Mouse (Mus musculus): ENCODE data around the gene Cacna2d2. TPM values are rescaled to one million over a fixed set of nuclear protein-coding genes. Genes with fewer than 3 reads are reported as not detected.

Gene Cacna2d2
- total RNA-seq, 2 experiments from 2014 or later, result 0.35 to 0.71 TPM

DNA sequence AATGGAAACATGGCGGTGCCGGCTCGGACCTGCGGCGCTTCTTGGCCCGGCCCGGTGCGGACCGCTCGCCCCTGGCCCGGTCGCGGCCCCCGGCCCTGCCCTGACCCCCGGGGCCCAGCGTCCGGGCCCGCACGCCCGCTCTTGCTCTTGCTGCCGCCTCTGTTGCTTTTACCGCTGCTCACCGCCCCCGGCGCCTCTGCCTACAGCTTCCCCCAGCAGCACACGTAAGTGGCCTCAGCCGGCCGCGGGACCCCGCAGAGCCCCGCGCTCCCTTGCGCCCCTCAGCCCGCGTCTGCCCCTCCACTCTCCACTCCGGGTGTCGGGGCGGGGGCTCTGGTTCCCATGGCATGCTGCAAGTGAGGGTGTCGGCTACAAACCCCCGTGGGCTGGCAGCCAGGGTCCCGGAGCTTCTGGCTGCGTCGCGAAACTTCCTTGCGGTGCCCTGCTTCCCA lies 674 bp downstream of the Cacna2d2 start:
- no peak for DNase-seq
- intact Hi-C loops (cut with DNase I), result no loop called here

DNA sequence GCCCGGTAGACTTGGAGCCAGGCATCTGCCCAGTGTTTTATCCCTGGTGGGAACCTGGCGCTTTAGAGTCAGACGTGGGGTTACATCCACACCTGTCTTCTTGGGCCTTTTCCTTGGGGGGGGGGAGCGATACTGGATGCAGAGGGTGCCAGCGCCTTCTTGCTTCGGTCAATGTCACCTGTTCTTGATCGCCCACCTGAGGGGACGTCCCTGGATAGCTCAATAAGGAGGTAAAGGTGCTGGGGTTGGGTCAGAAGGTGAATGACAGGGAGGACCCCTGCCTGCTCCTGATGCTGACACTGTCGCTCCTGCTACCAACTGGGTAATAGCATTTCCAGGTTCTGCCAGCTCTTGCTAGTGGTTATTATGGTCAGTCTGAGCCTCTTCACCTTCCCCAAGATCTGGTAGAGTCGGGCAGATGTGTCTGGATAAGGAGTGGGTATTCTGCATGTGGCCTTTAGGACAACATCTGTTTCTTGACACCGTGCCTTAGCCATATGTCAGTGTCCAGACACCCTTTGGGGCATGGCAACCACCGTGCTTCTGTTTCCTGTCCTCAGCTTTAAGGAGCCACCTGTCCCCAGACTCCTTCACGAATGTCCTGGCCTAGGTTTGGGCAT lies 1.4 kb downstream of the Cacna2d2 start:
- intact Hi-C loops (cut with DNase I), result no loop called here

DNA sequence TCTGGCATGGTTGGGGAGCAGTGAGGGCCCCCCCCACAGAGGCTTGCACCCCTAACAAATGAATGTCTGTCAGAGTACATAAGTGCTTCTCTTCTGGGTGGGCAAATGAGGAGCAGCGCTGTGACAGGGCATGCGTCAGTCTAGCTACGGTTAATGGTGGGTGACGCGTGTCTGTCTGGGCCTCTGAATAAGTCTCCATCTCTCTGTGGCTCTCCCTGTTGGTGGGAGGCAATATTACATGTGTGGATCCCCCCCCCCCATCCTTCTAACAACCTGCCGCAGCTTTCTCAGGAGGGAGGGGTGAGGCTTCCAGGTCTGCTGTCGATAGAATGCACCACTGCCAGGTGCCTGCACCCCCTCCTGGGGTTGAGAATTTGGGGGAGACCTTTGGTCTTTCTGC lies 3.7 kb downstream of the Cacna2d2 start:
- intact Hi-C loops (cut with DNase I), result no loop called here
- DNase-seq, result no peak

More for the DNA sequence above, 1.4 kb downstream of the Cacna2d2 start:
- no peak for DNase-seq

DNA sequence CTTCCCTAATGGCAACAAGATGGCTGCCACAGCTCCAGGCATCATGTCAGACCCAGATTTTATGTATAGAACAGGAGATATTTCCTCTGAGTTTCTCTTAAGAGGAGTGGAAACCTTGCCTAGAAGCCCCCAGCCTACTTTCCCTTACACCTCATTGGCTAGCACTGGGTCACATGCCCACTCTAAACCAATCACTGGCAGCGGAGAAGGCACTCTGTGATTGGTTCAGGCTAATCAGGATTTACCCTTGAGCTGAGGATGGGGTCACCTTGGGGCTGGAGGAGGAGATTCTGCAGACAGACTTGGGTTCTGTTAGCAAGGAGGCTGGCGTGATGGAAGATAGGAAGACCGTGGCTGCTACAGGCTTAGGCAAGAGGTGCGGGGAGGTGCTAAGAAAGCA lies 10.0 kb downstream of the Cacna2d2 start:
- intact Hi-C loops (cut with DNase I), result no loop called here
- DNase-seq, result no peak

DNA sequence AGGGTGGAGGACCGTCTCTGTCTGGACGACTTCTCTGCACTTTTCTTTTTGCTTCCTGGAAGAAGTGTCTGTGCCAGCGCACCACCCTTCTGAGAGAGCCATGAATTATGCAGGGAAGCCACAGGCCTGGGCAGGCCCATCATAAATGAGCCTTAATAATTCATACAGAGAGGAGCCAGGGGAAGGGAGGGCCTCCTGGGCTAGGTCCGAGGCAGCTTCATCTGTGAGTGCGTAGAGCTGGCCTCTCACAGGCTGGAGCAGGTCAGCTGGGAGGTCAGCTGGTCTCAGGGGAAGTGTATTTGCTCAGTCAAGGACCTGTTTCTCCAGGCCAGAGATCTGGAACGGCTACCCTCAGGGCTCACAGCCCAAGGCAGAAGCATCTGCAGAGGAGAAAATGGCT lies 17.7 kb downstream of the Cacna2d2 start:
- intact Hi-C loops (cut with DNase I), result no loop called here
- peak in 1 of 2 experiments; percentile 11 for DNase-seq

DNA sequence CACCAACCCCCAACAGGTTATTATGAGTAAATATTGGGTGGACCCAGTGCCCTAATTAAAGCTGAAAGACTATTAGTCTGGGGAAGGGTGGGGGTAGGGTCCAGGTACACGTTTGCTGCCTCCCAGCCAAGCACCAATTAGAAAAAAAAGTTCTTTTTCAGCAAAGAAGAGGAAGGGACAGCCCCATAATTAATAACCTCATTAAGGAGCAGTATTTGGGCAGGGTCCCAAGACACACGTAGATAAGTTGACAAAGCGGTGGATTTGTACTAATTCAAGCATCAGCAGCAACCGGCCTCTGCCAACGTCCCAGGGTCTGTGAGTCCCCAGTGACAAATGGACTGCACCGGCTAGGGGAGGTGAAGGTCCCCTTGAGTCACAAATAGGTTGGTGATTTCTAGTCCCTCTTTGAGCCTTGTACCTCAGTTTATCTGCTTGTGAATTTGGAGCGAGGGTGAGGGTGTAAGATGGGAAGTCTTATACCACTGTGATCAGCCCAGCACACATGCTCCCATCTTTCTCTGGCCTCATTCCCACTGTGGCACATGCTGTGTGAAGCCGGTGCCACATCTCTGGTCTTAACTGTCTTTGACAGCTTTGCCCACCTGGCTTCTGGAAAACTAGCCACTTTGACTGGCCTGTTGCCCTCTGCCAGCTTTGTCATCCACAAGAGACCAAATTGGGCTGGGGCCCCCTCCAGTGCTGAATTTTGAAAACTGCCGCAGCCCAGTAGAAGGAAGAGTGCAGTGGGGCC lies 20.3 kb downstream of the Cacna2d2 start:
- DNase-seq, result no peak
- intact Hi-C loops (cut with DNase I), result no loop called here

DNA sequence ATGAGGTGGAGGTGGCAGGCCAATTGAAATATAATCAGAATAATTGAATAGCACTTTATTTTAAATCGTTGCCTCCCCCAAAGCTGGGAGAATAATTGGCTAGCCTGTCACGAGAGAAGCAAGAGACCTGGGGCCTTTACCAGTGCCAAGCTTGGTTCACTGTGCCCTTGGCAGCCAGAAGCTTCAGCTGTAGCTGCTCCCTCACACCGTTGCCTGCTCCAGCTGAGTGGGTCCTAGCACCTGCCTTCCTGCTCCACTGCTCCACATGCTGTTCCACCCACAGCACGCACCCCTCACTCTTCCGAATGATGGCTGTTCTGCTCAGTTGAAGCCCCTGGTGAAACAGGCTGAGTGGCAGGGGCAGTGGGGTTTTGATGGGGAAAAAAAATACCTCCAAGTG lies 21.5 kb downstream of the Cacna2d2 start:
- intact Hi-C loops (cut with DNase I), result no loop called here
- no peak for DNase-seq

DNA sequence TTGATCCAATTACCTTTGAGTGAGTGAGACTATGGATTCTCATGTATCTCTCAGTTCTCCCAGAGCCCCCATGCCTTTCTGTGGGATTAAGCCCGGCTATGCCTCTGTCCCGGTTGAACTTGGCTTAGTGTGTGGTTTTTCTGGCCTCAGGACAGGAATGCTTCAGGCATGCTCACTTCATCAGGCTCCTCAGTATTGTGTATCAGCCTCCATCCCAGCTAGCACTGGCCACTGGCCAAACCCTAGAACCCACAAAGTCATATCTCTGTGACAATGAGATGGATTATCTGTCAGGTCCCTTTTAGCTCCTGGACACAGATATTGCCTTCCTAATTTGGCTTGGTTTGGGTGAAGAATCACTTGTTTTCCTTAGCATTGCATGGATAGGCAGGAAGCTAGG lies 23.5 kb downstream of the Cacna2d2 start:
- no peak for DNase-seq
- intact Hi-C loops (cut with DNase I), result no loop called here

DNA sequence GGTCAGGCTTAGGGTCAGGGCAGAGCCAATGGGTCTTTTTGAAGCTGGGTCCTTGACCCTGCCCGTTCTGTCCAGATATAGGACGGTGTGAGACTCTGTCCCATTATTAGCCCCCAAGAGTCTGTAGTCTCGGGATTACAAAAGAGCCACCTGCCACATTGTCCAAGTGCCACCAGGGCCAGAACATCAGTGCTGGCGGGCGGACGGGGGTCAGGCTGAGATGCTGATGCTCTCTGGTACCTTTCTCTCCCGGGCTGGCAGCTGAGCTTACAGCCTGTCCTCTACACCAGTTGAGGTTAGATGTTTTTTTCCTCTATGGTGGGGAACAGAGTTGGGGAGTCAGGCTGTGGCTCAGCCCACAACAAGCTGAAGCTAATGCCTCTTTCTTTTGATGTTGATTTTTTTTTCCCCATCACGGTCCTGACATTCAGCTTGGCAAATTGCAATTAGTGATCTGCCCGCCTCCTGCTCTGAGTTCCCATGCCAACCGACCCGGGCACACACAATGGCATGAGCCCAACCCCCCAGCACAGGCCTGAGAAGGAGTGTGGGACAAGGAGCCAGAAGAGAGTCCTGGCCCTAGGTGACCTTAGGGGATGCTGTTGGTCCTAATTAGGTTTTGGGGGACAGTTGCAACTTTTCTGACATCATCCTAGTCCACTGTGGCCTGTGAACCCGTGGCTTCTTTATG lies 25.2 kb downstream of the Cacna2d2 start:
- intact Hi-C loops (cut with DNase I), result no loop called here
- DNase-seq, result no peak

DNA sequence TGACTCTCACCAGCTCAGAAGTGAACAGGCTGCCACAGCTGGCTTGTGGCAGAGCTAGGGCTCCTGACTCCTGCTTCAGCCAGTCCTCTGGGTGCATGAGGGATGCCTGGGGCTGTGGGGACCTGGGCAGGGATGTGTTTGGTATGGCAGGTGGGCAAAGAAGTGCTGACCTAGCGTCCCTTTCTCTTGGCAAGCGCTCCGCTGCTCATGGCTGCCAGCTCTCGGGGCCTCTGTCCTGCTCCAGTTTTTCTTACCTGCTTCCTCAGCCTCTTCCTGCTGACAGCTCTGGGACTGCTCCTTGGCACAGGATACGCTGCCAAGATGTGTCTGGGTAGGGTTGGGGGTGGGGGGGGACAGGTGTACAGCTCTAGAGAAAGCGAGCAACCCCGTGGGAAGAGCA lies 28.5 kb downstream of the Cacna2d2 start:
- intact Hi-C loops (cut with DNase I), result no loop called here
- no peak for DNase-seq

DNA sequence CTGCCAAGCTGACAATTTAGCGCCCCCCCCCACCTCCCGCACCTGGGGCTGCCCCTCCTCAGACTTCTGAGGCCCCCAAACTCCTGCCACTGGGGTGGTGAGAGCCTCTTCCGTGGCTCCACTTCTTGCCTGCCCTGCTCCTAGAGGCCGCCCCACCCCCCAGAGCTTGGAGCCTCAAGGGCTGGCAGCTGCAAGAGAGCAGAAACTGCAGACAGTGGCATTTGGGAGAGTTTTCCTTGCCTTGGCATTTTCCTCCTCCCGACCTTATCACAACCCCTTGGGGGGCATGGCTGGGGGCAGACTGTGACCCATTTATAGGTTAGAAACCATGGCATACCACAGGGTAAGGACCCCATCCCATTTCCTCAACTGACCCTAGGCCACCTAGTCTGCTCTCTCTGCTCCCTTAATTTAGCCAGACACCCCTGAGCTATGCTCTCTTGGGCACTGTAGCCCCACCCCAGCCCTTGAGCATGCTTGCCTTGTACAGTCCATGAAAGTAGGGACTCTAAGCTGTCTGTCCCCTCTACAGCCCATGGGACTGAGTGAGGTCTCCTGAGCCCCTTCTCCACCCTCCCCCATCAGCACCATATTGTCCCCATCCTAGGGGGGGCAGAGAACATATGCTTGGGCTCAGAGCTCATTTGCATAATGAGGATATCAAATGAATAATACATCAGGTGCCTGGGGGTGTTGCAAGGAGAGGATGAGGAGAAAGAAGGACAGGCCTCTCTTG lies 29.2 kb downstream of the Cacna2d2 start:
- intact Hi-C loops (cut with DNase I), result no loop called here
- no peak for DNase-seq

DNA sequence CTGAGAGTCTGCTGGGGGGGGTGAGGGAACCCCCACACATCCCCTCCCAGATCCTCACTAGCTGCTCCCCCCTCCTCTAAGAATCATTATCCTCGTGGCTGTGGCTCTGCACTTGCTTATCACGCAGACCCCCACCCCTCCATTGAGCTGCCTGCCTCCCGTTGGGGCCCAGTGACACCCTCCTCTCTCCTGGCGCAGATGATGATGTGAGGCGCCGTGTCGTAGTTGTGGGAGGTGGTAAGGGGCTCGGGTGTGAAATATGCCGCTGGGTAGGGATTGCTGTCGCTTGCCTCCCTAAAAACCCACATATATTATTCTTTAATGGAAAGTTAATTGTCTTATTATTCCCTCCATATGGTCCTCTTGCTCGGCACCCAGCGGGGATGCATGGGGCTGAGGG lies 31.0 kb downstream of the Cacna2d2 start:
- no peak for DNase-seq
- intact Hi-C loops (cut with DNase I), result no loop called here

DNA sequence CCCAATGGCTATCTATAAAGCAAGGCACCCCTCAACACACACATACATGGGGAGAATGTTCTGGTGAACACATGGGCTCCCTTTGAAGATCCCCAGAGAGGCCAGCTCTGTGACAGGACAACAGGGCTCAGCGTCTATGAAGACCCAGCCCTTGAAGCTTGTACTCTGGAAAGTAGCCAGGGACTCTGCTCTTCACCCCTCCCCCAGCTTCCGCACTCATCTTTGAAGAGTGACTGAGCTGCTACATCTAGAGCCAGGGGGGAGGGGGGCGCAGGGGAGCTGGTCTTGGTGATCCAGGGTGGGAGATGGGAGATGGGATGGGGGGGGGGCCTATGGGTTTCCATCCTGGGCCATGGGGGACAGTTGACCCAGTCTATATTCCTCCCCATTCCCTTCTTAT lies 33.1 kb downstream of the Cacna2d2 start:
- DNase-seq, result no peak
- intact Hi-C loops (cut with DNase I), result no loop called here

DNA sequence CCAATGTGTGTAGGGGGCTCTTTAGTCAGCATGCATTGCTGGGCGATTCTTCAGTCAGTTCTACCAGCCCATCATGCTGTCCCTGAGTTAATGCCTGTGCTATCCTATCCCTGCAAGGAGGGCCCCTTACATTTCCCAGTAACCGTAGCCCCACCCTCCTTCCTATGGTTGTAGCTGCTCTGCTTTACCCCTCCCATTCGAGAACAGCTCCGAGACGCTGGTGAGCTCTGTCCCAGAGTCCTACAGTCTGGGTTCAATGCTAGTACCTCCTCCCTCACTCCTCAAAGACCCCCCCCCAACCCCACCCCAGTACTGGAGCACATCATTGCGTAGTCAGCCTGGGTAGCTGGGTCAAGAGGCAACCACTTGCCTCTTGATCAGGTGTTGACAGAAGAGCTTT lies 35.4 kb downstream of the Cacna2d2 start:
- DNase-seq, result no peak
- intact Hi-C loops (cut with DNase I), result no loop called here

DNA sequence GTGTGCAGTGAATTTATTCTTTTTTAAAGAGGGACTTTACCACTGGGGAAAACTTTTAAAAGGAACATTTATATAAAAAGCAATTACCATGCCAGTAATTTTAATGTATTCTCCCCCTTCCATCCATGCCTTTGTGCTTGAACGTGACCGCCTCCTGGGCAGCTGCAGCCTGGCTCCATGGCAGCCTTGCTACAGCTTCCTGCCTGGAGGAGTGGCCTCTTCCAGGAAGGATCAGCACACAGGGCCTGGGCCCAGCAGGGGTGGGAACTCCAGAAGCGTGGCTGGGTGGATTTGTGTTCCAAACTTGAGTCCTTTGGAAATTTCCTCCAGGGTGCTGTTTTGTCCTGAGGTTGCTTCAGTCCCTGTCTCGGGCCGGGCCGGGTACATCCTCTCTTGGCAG lies 35.9 kb downstream of the Cacna2d2 start:
- intact Hi-C loops (cut with DNase I), result no loop called here
- DNase-seq, result no peak

DNA sequence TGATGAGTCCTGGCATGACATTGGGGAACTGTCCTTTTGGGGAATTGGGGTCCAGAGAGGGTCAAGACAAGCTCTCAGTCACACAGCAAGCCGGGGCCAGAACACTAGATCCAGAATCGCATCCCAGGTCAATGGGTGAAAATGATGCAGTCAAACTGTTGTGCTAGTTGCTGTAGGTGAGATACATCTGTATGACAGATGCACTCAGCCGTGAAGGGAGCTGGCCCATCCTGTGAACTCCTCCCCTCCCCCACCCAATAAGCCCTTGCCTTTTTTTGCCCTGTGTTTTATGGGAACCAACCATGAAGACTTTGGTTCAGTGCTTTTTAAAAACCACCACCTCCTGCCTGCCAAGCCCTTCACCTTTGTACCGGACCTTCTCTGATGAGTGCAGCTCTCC lies 43.5 kb downstream of the Cacna2d2 start:
- intact Hi-C loops (cut with DNase I), result no loop called here
- no peak for DNase-seq

DNA sequence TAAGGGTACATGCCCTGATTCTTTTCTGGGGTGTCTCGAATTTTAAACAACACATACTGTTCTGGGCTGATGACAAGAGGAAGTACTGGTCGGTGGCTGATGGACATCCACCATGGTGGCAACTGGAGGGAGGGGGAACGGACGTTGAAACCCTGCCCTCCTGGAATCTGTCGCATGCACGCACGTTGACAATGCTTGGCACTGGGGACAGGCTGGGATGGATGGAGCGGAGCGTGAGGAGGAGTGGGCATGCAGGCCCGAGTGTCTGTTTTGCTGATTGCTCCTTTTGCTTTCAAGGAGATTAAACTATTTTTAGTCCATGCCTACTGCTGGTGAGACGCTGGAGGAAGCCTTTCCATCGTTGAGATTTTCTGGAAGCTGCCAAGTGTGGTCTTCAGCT lies 43.9 kb downstream of the Cacna2d2 start:
- intact Hi-C loops (cut with DNase I), result no loop called here
- DNase-seq, result no peak

DNA sequence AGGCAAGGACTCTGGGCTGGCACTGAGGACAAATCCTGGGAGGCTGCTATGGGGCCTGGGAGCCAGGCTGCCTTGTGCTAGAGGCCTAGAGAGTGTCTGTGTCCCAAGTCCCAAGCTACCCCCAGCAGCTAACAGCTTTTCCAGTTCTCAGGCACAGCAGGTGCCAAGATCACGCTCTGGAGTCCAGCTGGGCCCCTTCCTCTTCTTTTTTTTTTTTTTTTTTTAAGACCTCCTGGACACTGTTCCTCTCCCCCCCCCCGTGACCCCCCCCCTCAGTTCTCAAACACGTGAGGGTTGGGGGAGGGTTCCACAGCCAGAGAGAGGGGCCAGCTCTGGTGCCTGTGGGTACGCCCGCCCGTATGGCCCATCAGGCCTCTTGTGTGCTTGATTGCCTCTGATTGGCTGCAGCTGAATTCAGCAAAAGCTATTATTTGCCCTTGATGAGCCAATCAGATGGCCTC lies 45.6 kb downstream of the Cacna2d2 start:
- no peak for DNase-seq
- intact Hi-C loops (cut with DNase I), result loop anchor here (5.0 kb wide), 1 partner anchor 63 kb away; no protein-coding TSS in a partner anchor

DNA sequence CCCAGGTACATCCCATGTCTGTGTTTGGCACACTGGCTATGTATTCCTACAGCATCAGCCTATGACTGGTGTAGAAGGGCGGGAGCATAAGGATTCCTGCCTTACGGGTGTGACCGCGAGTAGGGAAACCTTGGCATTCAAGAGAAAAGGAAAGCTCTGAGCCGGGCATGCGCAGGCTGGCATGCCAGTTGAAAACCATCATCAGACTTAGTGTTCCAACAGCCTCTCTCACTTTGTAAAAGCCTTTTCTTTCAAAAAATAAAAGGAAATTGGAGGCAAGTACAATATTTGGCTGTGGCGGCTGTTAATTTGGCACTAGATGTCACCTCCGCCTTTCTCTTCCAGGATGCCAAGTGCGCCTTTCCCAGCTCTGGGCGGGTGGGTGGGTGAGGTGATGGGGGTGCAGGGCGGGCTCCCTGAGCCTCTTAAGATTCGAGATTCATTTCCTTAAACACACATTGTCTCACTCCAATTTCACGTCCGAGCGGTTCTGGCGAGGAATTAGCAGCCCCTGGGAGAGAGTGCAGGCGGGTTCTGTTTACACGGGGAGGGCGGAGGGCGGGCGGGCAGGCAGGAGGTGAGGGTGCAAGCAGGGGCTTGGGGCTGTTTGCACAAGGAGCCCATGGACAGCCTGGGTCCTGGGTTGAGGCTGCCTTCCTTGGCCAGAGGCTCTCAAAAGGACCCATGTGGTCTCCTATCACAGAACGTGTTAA lies 49.5 kb downstream of the Cacna2d2 start:
- no peak for DNase-seq
- intact Hi-C loops (cut with DNase I), result loop anchor here (5.0 kb wide), 1 partner anchor 67 kb away; no protein-coding TSS in a partner anchor

DNA sequence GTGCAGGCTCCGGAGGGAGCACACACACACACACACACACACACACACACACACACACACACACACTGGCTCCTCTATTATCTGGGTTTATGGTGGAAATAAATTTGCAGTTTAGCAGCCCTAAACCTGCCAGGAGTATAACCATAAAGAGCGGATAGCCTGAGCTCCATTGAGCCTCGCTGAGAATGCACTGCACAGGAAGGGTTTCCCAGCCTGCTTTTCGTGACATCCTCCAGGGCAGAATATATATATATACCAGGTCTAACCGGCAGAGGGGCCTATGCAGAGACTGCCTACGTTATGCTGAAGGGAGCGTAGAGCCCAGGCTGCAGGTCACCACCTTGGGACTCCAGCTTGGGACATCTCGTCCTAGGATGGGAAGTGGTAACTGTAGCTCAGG lies 52.0 kb downstream of the Cacna2d2 start:
- no peak for DNase-seq
- intact Hi-C loops (cut with DNase I), result no loop called here

Measured in gastrocnemius, postnatal 36 days (tissue).